Mouse (Mus musculus) kidney, postnatal 14 days (tissue): Measurements from ENCODE around the gene Mepce.
A peak's percentile ranks its signal among the peaks of the same experiment; 100 is the strongest.
"Not testable (repeated sequence)": the region's sequence is repeated elsewhere in the genome, so short reads cannot be mapped to it uniquely, and the experiment has no call there.

Source experiments
- DNase-seq: peaks from one replicate; pipeline ENCODE4 v3.0.0; 2022; ENCODE audit warnings: mixed read lengths

The Mepce gene

GRCm38 (mm10) chr5:137756882-137757661 is 30.4 kb downstream of the Mepce start:
- DNase-seq: peak; percentile 89

- no peak for DNase-seq
Observed at GRCm38 (mm10) chr5:137756106-137756505, 31.3 kb downstream of the Mepce start.

GRCm38 (mm10) chr5:137755425-137755824 is 32.0 kb downstream of the Mepce start:
- no peak for DNase-seq

GRCm38 (mm10) chr5:137753111-137753832 is 34.2 kb downstream of the Mepce start:
- DNase-seq: no peak

- no peak for DNase-seq
Observed at GRCm38 (mm10) chr5:137751988-137752387, 35.5 kb downstream of the Mepce start.

GRCm38 (mm10) chr5:137751221-137751887 is 36.1 kb downstream of the Mepce start:
- DNase-seq: no peak

GRCm38 (mm10) chr5:137750212-137750611 is 37.2 kb downstream of the Mepce start:
- DNase-seq: not testable (repeated sequence)

GRCm38 (mm10) chr5:137749196-137749836 is 38.1 kb downstream of the Mepce start:
- no peak for DNase-seq

- peak; percentile 48 for DNase-seq
Observed at GRCm38 (mm10) chr5:137748130-137748770, 39.2 kb downstream of the Mepce start.

GRCm38 (mm10) chr5:137747326-137747961 is 40.0 kb downstream of the Mepce start:
- DNase-seq: peak; percentile 65

- DNase-seq: peak; percentile 41
Observed at GRCm38 (mm10) chr5:137746851-137747325, 40.6 kb downstream of the Mepce start.

- DNase-seq: peak; percentile 81
Observed at GRCm38 (mm10) chr5:137746282-137746850, 41.1 kb downstream of the Mepce start.

GRCm38 (mm10) chr5:137745214-137746171 is 42.0 kb downstream of the Mepce start, which contains the start of gene Tsc22d4:
Tsc22d4 (plus strand) TSS chr5:137745730.
- DNase-seq: peak; percentile 94

- no peak for DNase-seq
Observed at GRCm38 (mm10) chr5:137744197-137744596, 43.3 kb downstream of the Mepce start.

- DNase-seq: no peak
Observed at GRCm38 (mm10) chr5:137742836-137743235, 44.6 kb downstream of the Mepce start.

GRCm38 (mm10) chr5:137742048-137742447 is 45.4 kb downstream of the Mepce start:
- DNase-seq: no peak

GRCm38 (mm10) chr5:137741023-137741931 is 46.2 kb downstream of the Mepce start, which contains the start of gene Nyap1:
Nyap1 (minus strand) TSS chr5:137741607.
- peak; percentile 90 for DNase-seq

GRCm38 (mm10) chr5:137740506-137740905 is 46.9 kb downstream of the Mepce start:
- DNase-seq: no peak

GRCm38 (mm10) chr5:137739471-137739870 is 48.0 kb downstream of the Mepce start:
- DNase-seq: no peak
